Mouse (Mus musculus) embryo, embryonic 9.5 days (tissue): Measurements from ENCODE around the gene St6galnac3.

ENCODE experiments used
- DNase-seq: peaks from one replicate; pipeline ENCODE4 v3.0.0-alpha.2; 2017; ENCODE audit errors: extremely low spot score

The St6galnac3 gene

DNA sequence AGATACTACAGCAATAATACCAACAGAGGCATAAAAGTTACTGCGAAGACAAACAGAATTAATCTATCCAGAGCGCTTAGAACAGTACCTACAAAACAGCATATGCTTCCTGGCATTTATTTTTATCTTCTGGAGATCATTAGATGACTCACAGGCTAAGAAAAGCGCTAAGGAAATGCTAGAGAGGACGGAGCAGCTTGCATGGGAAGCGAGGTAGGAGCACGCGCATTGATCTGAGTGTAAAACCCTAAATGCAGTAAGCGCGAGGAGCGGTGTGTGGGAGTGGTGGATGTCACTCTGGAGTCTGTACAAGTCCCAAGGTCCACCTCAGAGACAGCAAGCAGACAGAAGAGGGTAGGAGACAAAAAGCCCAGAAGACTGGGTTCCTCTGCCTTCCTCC lies 486.6 kb downstream of the St6galnac3 start:
- DNase-seq = no peak

- no peak for DNase-seq
Observed at GRCm38 (mm10) chr3:153236262-153236661, 488.7 kb downstream of the St6galnac3 start.

DNA sequence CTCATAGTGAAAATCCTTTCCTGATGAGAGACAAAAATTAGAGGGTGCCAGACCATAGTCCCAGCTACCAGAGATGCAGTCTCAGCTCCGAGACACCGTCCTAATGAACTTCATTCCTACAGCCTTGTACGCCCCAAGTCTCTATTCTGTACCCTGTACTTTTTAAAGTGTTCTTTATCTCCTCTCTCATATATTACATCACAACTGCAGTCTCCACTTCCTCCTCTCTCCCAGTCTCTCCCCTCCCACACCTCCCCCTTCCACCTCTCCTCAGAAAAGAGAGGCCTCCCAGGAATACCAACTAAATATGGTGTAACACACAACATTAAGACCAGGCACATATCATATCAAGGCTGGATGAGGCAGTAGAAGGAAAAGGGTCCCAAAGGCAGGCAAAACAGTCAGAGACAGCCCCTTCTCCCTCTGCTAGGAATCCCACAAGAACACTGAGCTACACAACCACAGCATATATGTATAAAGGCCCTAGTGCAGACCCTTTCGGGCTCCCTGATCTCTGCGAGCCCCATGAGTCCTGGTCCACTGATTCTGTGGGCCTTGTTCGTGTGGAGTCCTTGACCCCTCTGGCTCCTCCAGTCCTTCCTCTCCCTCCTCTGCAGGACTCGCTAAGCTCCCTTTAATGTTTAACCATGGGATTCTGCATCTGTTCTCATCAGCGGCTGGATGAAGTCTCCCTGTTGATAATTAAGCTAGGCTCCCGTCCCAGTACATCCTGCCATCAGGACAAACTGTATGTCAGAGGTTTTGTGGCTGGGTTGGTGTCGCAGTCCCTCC lies 502.2 kb downstream of the St6galnac3 start:
- DNase-seq = no peak

- no peak for DNase-seq
Observed at GRCm38 (mm10) chr3:153219391-153219790, 505.6 kb downstream of the St6galnac3 start.

DNA sequence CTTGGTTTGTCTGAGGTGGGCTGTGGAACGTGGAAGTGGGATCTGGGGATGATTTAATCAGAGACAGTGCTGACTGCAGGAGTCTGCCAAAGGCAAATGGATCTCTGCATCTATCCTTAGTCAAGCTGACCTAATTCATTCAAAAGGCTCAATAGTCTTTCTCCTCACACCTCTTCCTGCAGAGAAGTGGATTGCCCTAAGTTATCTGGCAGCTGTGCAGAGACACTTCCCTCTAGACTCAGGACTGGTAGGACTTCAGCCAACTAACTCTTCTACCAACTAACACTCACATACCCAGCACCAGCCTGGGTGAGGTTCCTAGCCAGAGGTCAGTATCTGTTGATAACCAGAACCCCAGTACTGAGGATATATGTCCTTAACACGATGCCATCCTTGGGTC lies 516.8 kb downstream of the St6galnac3 start:
- DNase-seq = no peak

DNA sequence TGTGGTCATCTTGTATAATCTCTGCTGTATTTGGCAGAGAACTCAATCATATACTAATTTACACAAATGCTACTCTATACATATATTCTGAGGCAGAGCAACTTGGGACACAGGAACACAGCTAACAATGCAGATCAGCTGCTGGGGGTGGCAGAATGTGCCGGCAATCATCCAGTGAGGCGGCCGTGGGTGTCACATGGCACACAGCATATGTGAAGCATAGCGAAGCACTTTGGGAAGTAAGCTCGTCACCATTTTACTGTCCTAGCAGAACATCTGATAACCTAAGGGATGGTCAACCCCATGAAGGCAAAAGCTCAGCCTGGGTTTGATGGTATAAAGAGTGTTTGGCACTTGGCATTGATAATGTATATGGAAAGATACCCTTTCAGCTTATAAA lies 520.9 kb downstream of the St6galnac3 start:
- DNase-seq = no peak

- DNase-seq = no peak
Observed at GRCm38 (mm10) chr3:153201835-153202234, 523.1 kb downstream of the St6galnac3 start.

DNA sequence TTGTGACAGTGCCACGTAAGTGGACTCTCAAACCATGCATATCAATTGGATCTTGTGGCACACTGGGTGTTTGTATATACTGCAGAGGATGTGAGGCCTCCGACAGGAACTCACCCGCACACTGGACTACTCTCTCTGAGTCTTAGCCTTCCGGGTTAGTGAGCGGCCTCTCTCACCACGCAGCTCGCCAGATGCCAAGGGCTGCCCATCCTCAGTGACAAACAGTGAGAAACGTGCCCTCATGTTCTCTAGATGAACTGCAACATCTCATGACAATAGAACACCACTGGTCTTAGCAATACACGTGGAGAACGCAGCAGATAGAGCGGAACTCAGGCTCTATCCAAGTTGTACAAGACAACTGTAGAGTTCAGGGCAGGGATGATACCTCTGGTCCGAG lies 524.2 kb downstream of the St6galnac3 start:
- no peak for DNase-seq

- no peak for DNase-seq
Observed at GRCm38 (mm10) chr3:153200076-153200475, 524.9 kb downstream of the St6galnac3 start.

- DNase-seq = no peak
Observed at GRCm38 (mm10) chr3:153199251-153199650, 525.7 kb downstream of the St6galnac3 start.

DNA sequence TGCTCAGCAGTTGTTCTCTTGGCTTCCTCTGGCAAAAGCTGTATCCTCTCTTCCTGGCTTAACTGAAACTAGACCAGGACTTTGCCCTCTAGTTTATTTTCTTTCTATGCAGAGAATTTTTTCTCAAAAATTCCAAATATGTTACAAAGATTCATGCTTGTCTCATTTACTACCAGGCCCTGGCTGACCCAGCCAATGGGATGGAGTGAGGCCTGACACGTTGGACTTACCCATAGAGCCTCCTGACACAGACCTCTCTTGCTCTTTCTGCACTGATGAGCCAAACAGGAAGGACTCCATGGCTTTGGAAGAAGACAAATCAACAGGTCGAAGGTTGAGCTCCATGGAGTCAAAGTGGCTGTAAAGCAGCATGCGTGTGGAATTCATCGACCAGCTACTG lies 526.5 kb downstream of the St6galnac3 start:
- DNase-seq = no peak

- no peak for DNase-seq
Observed at GRCm38 (mm10) chr3:153193025-153193424, 531.9 kb downstream of the St6galnac3 start.

DNA sequence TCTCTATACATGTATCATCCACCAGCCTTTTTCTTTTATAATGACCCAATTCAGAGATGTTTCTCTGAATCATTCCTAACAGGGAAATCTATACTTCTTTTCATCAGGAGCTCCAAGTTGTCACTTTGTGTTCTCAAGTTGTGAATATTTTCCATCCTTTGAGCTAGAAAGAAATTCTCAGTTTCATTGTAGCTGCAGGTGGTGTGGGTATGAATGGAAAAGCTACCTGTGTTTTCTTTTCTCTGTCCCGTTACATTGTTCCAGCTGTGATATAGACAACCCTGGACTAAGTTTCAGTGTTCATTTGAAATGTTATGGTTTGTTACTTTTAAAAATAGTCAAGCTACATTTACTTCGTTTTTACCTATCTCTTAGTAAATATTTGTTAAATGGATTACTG lies 534.2 kb downstream of the St6galnac3 start:
- DNase-seq = no peak

DNA sequence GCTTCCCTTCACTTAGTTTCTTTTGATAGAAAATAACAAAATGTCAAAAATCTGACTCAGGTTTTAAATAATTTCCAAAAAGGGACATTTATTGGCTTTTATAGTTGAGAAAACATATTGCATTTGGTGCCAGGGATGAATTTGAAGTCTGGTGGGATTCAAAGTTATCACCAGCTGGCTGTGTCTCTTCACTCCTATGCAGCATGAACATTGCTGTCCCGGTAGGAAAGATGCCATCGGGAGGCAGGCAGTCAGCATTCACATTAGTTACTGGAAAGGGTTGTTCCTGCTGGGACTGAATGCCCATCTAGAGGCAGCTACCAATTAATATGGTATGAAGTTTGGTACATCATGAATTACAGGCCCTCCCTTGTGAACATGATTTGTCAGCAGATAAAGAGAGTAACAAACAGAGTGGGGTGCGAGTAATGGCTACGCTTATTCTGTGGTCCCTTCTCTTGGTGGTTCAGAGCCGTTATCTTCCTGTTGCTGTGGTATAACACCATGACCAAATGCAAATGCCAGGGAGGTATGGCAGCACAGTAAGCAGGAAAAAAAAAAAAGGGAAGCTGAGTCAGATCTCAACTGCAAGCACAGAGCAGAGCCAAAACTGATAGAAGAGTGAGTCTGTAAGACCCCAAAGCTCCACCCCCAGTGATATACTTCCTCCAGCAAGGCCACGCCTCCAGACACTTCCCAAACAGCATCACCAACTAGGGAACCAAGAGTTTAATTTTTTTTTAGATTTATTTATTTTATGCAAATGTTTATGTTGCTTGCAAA lies 535.1 kb downstream of the St6galnac3 start:
- DNase-seq = no peak

DNA sequence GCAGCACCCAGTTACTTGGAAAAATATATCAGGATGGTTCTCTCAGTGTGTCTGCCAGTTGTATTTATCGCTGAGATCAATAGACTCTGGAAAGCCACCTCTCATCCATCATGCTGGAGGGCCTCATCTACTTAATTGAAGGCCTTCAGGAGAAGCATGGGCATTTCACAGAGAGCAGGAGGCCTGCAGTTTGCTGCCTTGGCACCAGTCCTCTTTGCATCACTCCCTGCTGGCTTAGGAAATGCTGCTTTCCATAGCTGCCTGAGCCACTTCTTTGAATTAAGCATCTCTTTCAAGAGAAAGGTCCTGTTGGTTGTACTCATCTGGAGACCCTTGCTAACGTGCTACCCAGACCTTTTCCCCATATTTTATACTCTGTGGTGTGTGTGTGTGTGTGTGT lies 536.8 kb downstream of the St6galnac3 start:
- DNase-seq = no peak

DNA sequence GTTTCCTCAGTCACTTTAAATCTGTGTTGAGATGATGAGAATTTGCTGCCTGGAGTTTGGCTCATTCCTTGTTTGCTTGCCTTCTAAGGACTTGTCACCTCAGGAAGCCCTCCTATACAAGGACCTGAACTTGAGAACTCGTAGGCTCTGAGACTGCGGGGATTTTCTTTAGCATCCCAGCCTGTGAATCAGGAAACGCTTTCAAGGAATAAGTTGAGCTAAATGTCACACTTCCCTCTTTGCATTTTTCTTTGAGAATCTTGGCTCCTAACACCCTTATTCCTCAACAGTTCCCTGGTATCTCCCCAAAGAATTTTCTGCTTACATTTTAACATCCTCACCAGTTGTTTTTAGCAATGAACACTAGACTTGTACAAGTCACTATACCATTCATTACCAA lies 539.9 kb downstream of the St6galnac3 start:
- DNase-seq = no peak

DNA sequence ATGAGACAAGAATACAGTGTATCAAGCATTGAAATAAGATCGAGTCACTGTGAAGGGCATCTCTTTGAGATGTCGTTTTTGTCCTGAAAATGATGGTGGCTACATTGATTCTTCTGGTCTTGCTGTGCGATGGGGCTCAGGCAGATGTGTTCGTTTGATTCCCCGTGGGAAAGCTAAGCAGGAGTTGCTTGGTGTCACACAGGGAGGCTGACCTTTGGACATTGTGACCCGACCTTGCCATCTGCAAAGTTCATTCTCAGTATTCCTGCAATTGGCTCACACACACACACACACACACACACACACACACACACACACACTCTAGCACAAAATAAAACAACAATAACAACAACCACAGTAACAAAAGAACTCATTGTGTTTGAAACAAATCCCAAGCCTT lies 543.7 kb downstream of the St6galnac3 start:
- DNase-seq = peak; percentile 63

GRCm38 (mm10) chr3:153176749-153177148 lies 548.2 kb downstream of the St6galnac3 start:
- no peak for DNase-seq

DNA sequence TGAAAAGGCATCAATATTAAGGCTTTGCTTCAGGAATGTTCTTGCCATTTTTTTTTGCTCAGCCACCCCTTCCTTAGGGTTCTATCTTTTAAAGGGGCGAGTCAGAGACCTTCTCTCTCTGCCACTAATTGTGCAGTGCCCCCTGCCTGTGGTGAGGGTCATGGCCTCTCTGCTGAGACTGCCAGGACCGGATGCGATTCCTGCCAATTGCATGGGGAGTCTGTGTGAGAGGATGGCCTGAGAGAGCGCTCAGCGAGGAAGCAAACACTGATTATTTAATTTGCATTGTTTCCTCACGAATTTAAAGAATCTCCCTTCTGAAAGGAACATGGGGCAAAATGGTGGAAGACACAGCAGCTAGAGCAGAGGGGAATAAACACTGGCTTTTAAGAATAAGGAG lies 548.6 kb downstream of the St6galnac3 start:
- DNase-seq = no peak

DNA sequence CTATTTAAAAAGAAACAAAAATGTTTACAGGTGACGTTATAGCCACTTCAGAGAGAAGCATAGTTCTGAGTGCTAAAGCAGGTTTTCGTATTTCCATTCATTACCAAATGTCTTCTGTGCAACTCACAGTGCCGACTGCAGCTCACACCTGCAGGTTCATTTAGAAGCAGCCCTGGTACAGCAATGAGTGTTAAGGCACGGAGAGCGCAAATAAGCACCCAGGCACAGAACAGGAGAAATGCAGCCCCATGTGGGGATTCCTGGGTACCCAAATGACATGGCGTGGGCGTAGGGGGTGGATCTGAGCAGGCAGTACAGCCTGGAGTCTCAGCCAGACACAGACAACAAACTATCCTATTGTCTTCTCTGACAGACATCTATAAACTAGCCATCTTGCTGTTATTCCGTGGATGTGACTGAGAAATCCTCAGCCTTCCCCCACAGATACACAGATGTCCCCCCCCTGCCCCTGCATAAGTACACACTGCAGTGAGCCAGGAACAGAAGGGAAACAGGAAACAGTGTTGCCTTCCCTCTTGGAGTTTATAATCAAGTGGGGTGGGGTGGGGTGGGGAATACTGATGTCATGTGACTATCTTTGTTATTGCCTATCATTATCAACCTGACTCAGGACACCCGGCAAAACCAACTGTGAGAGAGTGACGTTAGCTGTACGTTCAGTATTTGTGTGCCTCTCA lies 550.5 kb downstream of the St6galnac3 start:
- no peak for DNase-seq

- DNase-seq = no peak
Observed at GRCm38 (mm10) chr3:153173567-153173966, 551.4 kb downstream of the St6galnac3 start.

DNA sequence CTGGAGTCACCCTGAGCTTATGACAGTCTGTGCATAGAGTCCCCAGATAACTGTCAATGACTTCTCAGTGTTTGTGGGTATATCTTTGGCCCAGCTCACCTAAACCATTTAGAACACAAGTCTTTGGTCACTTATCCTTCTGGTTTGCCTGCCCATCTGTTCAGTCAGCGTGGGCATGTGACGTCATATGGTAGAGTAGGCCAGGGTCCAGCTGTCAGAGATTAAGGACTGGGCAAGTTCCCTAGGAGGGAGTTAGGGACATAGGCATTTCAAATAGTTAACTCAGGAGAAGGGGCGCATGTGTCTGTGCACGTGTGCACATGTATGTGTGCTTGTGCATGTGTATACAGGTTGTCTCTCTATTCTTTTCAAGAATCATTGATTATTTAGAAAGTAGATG lies 554.8 kb downstream of the St6galnac3 start:
- DNase-seq = no peak

DNA sequence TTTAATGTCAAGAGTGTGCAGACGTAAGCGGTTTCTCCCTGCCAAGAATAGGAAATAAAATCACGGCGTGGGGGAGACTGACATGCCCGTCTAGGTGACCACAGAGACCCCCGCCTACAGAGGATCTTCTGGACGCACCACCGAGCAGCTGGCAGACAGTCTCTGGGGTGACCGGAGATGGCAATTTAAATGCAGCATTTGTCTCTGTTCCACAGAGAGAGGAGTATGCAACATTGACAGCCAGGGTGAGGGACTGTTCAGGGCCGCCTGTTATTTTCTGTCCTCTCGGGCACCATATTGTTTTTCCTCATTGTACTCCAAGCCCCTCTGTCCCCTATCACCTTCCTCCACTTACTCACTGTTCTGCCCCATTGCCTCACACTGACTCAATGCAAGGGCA lies 555.2 kb downstream of the St6galnac3 start:
- DNase-seq = no peak
